Mouse (Mus musculus) cerebellum, postnatal 25 days (tissue): ENCODE data around the gene Tmem135.
"Not testable (repeated sequence)": the region's sequence is repeated elsewhere in the genome, so short reads cannot be mapped to it uniquely, and the experiment has no call there.

Experiments used
- DNase-seq, 2 experiments: peaks; one replicate each; pipeline ENCODE4 v3.0.0; 2021; ENCODE audit warnings: mixed read lengths in 2 of 2

Tmem135 gene

GRCm38 (mm10) chr7:89317088-89317487, 86.9 kb downstream of the Tmem135 start:
- not testable (repeated sequence) for DNase-seq

- DNase-seq: no peak
Measured at GRCm38 (mm10) chr7:89316112-89316511, 87.9 kb downstream of the Tmem135 start.

DNA sequence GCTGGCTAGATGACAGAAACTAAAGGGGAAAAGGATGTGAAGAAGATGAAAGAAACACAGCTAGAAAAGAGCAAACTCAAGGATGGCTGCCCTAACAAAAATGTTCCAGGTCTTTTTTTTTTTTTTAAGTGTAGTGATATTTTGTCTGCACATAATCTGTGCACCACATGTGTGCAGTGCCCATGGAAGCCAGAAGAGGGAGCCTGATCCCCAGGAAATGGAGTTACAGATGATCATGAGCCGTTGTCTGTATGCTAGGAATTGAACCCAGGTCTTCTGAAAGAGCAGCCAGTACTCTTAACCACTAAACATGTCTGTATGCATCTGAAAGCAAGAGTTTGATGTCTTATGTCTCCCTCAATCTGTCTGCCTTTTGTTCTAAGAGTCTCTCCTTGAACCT, 92.5 kb downstream of the Tmem135 start:
- DNase-seq: no peak

- no peak for DNase-seq
Measured at GRCm38 (mm10) chr7:89308926-89309325, 95.1 kb downstream of the Tmem135 start.

DNA sequence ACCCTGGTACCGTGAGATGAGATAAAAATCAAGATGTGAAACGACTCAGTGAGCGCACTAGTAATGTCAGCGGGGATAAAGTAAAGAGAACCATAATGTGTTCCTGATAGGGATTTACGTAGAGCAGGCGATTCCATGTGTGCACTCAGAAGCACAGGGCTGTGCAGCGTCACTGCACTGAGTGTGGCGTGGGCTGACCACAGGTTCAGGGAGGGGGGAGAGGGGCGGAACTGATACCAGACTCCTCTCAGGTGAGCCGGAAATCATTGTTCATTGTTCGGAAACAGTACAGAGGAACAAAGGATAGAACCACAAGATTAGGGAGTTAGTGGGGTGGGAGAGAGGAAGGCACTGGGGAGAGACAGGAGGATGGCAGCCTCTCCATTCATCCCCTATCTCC, 95.8 kb downstream of the Tmem135 start:
- no peak for DNase-seq

- DNase-seq: no peak
Measured at GRCm38 (mm10) chr7:89306831-89307230, 97.2 kb downstream of the Tmem135 start.

GRCm38 (mm10) chr7:89304958-89305357, 99.1 kb downstream of the Tmem135 start:
- no peak for DNase-seq

DNA sequence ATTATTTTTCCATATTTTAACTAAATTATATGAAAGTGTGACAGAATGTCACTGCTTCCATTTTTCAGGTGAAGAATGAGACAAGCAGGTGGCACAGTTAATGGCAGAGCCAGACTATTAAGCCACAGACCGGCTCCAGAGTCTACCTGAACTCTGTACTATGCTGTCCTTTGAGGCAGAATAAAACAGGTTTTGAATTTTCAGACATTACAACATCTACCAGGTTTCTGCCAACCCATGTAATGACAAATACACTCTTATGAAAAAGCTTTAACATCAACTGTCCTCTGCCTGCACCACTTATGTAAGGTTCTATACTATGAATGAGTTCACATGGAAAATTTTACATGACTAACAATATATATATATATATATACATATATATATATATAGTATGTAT, 100.3 kb downstream of the Tmem135 start:
- DNase-seq: no peak

DNA sequence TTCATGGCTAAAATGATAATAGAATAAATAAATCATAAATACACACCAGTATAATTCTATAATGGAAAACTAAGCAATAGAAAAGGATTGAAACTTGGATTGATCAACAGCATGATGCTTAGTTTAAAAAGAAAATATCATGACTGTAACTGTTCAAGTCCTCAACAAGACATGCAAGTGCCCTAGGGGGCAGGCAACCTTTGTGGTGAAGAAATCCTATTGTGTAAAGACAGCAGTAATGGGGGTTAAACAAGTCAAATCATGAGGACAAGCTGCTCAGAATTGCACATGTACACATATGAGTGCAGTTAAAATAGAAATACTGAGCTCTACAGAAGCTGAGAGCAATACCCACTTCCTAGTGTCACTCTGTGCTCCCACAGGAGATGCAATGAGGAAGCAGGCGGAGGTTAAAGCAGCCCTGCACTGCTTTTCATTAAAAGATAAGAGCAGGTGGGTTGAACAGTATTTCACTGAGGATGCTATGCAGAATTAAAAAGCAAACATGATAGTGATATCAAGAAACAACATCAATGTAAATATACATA, 105.0 kb downstream of the Tmem135 start:
- no peak for DNase-seq

DNA sequence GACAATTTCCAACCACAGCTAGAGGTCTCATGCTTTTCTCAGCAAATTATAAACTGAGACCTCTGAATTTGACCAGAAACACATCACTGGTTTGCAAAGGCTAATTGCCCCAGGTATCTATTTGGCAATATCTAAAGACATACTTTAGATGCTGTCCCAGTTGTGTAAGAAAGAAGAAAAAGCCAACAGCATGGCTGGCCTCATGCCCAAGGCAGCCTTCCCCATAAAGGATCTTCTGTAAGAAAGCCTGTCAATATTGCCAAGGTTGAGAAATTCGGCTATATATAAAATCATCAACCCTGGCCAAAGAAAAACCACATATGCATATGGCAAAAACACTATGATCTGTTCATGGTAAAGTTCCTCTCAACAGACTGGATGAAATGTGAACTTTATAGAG, 107.1 kb downstream of the Tmem135 start:
- no peak for DNase-seq

DNA sequence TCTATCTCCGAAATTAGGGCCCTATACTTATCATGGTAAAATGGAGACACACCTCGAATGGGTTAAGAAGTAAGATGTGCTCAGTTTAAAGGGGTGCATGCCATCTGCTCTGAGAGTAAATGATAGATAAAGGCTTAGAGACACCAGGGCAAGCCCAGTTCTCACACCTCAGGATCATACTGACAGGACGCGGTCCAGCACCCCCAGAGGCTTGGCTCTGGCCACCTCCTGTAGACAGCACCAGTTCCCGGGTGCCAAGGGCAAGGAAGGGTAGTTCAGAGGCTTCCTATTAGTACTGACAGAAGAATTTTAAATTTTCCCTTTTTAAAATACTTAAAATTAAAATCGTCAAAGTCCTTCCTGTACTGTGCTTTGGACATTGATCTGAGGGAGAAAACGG, 121.4 kb downstream of the Tmem135 start:
- DNase-seq: peak; percentile 45 to 62

DNA sequence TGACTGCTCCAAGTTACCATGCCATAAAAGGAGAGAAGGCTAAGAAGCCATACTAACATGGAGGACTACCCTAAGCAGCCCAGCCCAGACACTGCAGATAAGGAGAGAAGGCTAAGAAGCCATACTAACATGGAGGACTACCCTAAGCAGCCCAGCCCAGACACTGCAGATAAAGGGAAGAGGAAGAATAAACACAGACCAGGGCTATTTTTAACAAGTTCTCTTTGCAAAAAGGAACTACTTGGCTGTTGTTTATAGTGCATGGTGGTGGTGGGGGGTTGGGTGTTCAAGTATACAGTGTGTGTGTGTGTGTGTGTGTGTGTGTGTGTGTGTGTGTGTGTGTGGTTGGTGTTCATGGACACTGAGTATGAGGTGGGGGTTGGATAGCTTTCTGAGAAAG, 133.6 kb downstream of the Tmem135 start:
- DNase-seq: not testable (repeated sequence)

- no peak for DNase-seq
Measured at GRCm38 (mm10) chr7:89269826-89270225, 134.2 kb downstream of the Tmem135 start.

GRCm38 (mm10) chr7:89267542-89267941, 136.5 kb downstream of the Tmem135 start:
- no peak for DNase-seq

DNA sequence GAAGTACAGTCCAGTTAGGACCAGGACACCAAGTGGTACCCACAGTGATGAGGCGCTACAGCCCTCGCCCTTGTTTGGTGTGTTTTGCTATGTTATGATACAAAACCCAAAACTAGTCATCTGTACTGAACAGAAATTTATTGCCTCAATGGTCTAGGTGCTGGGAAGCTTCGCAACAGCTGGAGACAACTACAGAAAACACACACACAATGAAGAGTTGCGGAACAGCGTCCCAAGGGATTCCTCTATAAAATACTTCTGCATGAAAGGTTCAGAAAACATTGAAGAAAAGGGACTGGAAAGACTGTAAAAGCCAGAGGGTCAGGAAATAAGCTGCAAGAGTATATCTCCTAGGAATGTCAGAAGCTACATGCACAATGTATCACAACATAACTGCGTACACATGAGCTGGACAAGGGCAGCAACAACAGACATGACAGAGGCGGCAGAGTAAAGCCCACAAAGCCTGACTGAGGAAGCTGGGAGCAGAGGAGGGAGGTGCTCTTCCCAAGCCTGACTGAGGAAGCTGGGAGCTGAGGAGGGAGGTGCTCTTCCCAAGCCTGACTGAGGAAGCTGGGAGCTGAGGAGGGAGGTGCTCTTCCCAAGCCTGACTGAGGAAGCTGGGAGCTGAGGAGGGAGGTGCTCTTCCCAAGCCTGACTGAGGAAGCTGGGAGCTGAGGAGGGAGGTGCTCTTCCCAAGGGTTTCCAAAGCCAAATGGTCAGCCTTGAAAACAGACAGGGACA, 137.8 kb downstream of the Tmem135 start:
- DNase-seq: no peak

- DNase-seq: no peak
Measured at GRCm38 (mm10) chr7:89260966-89261365, 143.1 kb downstream of the Tmem135 start.

DNA sequence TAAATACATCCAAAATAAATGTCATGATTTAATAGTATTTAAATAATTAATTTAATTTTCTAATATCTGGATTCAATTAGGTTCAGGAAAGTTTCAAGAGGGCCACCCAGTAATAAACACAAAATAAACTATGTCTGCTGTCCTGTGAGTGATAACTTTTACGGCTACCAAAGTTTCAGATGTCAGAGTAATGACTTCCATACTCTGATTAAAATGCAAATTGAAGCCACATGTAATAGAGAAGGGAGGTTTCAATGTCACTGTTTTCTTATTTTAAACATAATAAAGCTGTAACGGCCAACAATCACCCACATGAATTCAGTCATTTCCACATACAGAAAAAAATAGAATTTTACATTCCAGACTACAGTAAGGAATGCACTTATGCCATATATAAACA, 145.2 kb downstream of the Tmem135 start:
- DNase-seq: no peak

GRCm38 (mm10) chr7:89257871-89258502, 146.0 kb downstream of the Tmem135 start:
- DNase-seq: no peak

- DNase-seq: no peak
Measured at GRCm38 (mm10) chr7:89253772-89254171, 150.2 kb downstream of the Tmem135 start.

- no peak for DNase-seq
Measured at GRCm38 (mm10) chr7:89253317-89253716, 150.7 kb downstream of the Tmem135 start.

- no peak for DNase-seq
Measured at GRCm38 (mm10) chr7:89251880-89252453, 152.1 kb downstream of the Tmem135 start.

DNA sequence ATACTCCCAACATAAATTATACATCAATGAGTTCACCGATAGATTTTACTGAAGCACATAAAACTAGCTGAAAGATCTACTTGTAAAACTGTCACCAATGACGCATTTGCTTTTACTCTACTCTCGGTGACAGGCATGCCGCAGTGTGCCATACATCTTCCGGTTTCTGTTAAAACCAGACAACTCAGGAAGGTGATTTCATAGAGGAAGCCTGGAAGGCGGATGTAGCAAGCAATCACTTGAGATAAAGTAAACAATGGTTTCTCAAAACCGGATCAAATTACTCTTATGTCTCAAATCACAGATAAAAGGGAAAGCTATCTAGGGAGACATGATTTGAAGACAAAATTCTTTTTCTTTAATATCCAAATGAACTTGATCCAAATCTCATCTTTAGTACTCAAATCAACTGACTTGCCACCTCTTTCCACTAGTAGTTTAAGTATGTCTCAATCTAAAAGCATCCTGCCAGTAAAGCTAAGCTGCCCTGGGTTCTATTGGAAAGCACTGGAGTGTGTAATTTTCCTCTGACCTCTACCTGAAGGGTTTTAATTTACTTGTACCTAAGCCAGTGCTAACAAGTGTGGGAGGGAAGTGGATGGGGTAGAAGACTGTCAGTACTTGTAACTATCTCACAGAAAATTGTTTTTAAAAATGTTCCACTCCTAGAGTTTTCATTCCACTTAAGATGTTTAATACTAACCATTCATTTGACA, 155.7 kb downstream of the Tmem135 start:
- DNase-seq: no peak

DNA sequence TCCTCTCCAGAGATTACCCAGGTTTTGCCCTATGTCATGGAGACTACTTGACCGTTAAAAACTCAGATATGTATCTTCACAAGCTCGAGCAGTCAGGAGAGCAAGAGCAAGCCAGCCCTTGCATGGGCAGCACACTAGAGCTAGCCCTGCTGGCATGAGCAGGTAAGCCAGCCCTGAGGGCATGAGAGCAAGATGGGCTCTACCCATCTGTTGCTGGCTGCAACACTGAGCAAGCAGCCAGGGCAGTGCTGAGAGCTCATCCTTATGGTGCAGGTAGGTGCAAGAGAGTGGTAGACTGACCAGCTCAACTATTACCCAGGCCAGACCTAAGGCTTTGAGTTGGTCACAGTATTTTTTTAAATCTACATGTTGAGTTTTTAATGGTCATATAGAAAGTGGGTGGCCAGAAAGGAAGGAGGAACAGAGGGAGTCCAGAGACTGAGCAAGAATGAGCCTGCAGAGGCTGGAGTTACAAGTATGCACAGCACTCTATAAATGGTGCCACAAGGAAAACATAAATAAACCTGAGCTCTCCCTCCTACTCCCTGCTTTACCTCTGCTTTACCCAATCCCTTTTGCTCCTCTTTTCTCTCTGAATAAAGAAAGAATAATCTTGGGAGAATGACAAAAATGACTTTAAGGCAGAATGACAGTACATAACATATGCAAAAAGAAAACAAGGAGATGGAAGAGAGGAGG, 156.9 kb downstream of the Tmem135 start:
- DNase-seq: peak; percentile 22 to 50
